Mouse (Mus musculus) lung, embryonic 14.5 days (tissue): Measurements from ENCODE around the gene Ubash3b. TPM values are rescaled to one million over a fixed set of nuclear protein-coding genes. Genes with fewer than 3 reads are reported as not detected.

Source experiments
- ATAC-seq: fragments of 200-750 bp; cut with Nextera tagmentation; 2 replicates; pipeline ENCODE4 v1.8.0; 2017; ENCODE audit warnings: mild to moderate bottlenecking, moderate TSS enrichment, moderate library complexity; ENCODE audit not compliant: insufficient read depth
- DNase-seq: peaks from one replicate; pipeline ENCODE4 v3.0.0-alpha.2; 2015
- H3K27ac ChIP-seq: fragments of 300-500 bp; sonication (generic); 2 replicates; pipeline ENCODE4 v1.5.1; 2014; ENCODE audit warnings: low read depth, mild to moderate bottlenecking, moderate library complexity
- H3K27me3 ChIP-seq: fragments of 300-500 bp; sonication (generic); 2 replicates; pipeline ENCODE4 v1.6.1; 2014; ENCODE audit warnings: low read length, control low read depth; ENCODE audit not compliant: insufficient read depth
- H3K36me3 ChIP-seq: fragments of 300-500 bp; sonication (generic); 2 replicates; pipeline ENCODE4 v1.6.1; 2014; ENCODE audit warnings: control low read depth; ENCODE audit not compliant: insufficient read depth
- H3K4me1 ChIP-seq: fragments of 300-500 bp; sonication (generic); 2 replicates; pipeline ENCODE4 v1.6.1; 2014; ENCODE audit warnings: antibody characterized with exemption, control low read depth; ENCODE audit not compliant: insufficient read depth
- H3K4me2 ChIP-seq: fragments of 300-500 bp; sonication (generic); 2 replicates; pipeline ENCODE4 v1.6.1; 2014; ENCODE audit warnings: mild to moderate bottlenecking
- H3K4me3 ChIP-seq: fragments of 300-500 bp; sonication (generic); 2 replicates; pipeline ENCODE4 v1.5.1; 2014; ENCODE audit warnings: low read depth, low read length
- H3K9ac ChIP-seq: fragments of 300-500 bp; sonication (generic); 2 replicates; pipeline ENCODE4 v1.6.1; 2014
- H3K9me3 ChIP-seq: fragments of 300-500 bp; sonication (generic); 2 replicates; pipeline ENCODE4 v1.6.1; 2016; ENCODE audit warnings: low read depth, low read length, control low read depth
- CTCF ChIP-seq: IDR thresholded peaks from 2 replicates; pipeline ENCODE4 v1.5.1; 2016; ENCODE audit warnings: antibody characterized with exemption, low read depth
- WGBS: fragments of 180-500 bp; shearing (Covaris S2); extraction: QIAGEN DNeasy Blood & Tissue Kit; methylation state at CpG from one replicate; pipeline ENCODE4 v1.1.7; 2014; 5-methylcytosine and 5-hydroxymethylcytosine counted together
- polyA plus RNA-seq: library from polyadenylated mRNA; unstranded; fragments of >200 nt; fragmentation: Nextera tagmentation; extraction: Ambion mirVana; gene quantifications from 2 replicates; pipeline ENCODE4 v1.2.1, GENCODE M21; 2014

Gene Ubash3b
- polyA plus RNA-seq, 1 experiment from 2014 or later = 8.0 TPM

DNA sequence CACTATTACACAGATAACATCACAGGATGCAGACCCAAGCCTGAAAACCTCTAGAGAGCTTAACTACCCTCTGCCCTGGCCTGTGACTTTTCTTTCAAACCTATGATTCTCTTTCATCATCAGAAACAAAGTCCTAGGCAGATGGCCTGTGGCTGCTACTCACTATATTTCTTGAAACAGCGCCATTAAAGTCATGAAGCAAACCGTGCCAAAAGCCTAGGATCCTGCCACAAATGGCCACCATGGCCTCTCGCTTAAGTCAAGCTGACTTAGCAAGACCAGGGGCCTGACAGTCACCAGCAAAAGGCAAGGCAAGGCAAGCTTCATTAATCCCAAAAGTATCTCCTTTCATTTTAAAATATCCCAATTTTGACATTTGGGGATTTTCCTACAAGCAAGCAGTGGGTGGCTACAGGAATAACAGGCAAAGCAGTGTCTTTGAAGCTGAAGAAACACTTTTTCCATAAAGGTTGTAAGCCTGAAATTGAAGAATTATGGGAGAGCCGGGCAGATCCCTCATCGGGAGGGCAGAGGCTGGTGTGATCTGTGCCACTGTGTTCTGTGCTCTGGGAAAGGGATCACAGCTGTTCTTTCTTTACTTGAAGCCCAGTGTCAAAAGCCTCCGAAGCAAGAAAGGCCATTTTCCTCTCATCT, 39.7 kb downstream of the Ubash3b start:
- Histone ChIP-seq H3K27me3 (no peaks in the 10 kb centered on the region), H3K4me1 (peaks cover 4% of the 10 kb centered on the region; the same call in 1 of the 2 replicates), H3K9ac (no peak overlapping the region), H3K4me2 (no peak overlapping the region), H3K36me3 (no peaks in the 10 kb centered on the region), H3K27ac (no peak overlapping the region), H3K4me3 (no peak overlapping the region), H3K9me3 (no peaks in the 10 kb centered on the region)
- ATAC-seq (no peak), DNase-seq (no peak)
- TF ChIP-seq CTCF = no peak
- WGBS = 77% methylated on average over 6 of the region's 6 CpGs

GRCm38 (mm10) chr9:41119958-41120357, 41.5 kb downstream of the Ubash3b start:
- H3K27ac ChIP-seq = no peak overlapping the region
- H3K9me3 ChIP-seq = no peaks in the 10 kb centered on the region
- no peak overlapping the region for H3K4me2 ChIP-seq
- DNase-seq = no peak
- no peak overlapping the region for H3K9ac ChIP-seq
- no peaks in the 10 kb centered on the region for H3K36me3 ChIP-seq
- 66% methylated on average over 6 of the region's 6 CpGs for WGBS
- H3K4me3 ChIP-seq = no peak overlapping the region
- no peak for ATAC-seq
- H3K4me1 ChIP-seq = peaks cover 4% of the 10 kb centered on the region; the same call in 1 of the 2 replicates
- no peaks in the 10 kb centered on the region for H3K27me3 ChIP-seq
- TF ChIP-seq CTCF = no peak

DNA sequence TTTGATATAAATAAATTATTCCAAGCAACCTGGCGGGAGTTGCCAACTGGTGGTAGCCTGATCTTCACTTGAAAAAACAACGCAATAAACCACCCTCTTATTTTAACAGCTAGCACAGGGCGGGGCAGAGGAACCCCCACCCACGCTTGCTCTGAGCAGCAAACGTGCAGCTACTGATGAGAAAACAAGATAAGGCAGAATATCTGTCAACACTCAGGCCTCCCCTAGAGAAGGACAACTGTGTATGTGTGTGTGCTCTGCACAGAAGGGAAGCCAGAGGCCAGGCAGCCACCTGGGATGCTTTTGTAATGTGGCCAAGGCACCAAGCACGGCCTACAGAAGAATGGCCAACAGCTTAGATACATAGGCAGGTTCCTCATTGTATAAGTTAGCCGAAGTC, 43.4 kb downstream of the Ubash3b start:
- DNase-seq = no peak
- Histone ChIP-seq H3K36me3 (no peaks in the 10 kb centered on the region), H3K27me3 (no peaks in the 10 kb centered on the region), H3K9ac (no peak overlapping the region), H3K4me2 (no peak overlapping the region), H3K9me3 (no peaks in the 10 kb centered on the region), H3K4me3 (no peak overlapping the region), H3K4me1 (peaks cover 4% of the 10 kb centered on the region; the same call in 1 of the 2 replicates), H3K27ac (no peak overlapping the region)
- WGBS = 38% methylated on average over 7 of the region's 7 CpGs
- no peak for TF ChIP-seq CTCF
- peak; percentile 44; the same call in 1 of the 2 replicates for ATAC-seq

GRCm38 (mm10) chr9:41116126-41116525, 45.4 kb downstream of the Ubash3b start:
- WGBS = 75% methylated on average over 12 of the region's 12 CpGs
- DNase-seq (no peak), ATAC-seq (no peak)
- no peaks in the 10 kb centered on the region for H3K9me3 ChIP-seq
- no peak overlapping the region for H3K4me2 ChIP-seq
- no peaks in the 10 kb centered on the region for H3K27me3 ChIP-seq
- H3K36me3 ChIP-seq = no peaks in the 10 kb centered on the region
- no peak overlapping the region for H3K27ac ChIP-seq
- H3K4me3 ChIP-seq = no peak overlapping the region
- peaks cover 4% of the 10 kb centered on the region; the same call in 1 of the 2 replicates for H3K4me1 ChIP-seq
- no peak for TF ChIP-seq CTCF
- H3K9ac ChIP-seq = no peak overlapping the region

DNA sequence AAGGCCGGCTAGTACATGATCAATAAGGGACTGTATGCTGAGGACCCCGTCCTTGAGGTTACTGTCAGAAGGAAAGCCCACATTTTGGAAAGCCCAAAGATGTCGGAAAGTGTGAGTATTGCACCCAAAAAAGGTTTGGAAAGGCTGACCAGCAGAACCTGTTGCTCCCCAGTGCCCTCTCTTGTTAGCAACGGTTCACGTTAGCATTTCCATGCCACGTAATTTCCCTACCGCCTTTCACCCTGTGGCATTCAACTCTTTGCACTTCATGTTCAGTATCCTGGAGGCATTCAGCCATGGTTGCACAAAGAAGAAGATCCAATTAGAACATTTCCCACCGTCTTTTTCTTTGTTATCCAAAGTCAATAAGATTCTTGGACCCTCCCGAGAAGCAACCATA, 47.1 kb downstream of the Ubash3b start:
- ATAC-seq (no peak), DNase-seq (no peak)
- Histone ChIP-seq H3K4me3 (no peak overlapping the region), H3K27ac (no peak overlapping the region), H3K27me3 (no peaks in the 10 kb centered on the region), H3K36me3 (no peaks in the 10 kb centered on the region), H3K9ac (no peak overlapping the region), H3K4me2 (no peak overlapping the region), H3K9me3 (no peaks in the 10 kb centered on the region), H3K4me1 (peaks cover 4% of the 10 kb centered on the region; the same call in 1 of the 2 replicates)
- WGBS = 94% methylated on average over 9 of the region's 9 CpGs
- no peak for TF ChIP-seq CTCF

DNA sequence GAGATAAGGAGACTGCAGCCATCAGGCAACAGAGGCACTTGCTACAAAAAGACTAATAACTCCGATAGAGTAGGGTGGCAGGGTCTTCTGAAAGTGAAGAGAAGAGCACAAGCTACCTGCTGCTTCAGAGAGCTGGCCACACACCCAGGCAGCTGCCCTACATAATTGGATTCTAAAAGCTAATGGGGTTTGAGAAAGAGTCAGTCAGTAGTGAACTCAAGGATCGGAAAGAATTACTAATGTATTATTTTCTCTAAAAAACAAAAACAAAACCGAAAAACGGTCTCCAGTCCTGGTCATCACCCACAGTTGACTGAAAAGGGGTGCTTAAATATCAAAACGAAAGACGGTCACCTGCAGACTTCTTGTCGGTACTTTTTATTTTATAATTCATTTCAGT, 51.7 kb downstream of the Ubash3b start:
- Histone ChIP-seq H3K36me3 (no peaks in the 10 kb centered on the region), H3K9me3 (no peaks in the 10 kb centered on the region), H3K4me1 (peaks cover 21% of the 10 kb centered on the region), H3K4me2 (no peak overlapping the region), H3K4me3 (no peak overlapping the region), H3K27me3 (no peaks in the 10 kb centered on the region), H3K9ac (no peak overlapping the region), H3K27ac (no peak overlapping the region)
- ATAC-seq = no peak
- DNase-seq = no peak
- no peak for TF ChIP-seq CTCF
- 80% methylated on average over 7 of the region's 7 CpGs for WGBS

DNA sequence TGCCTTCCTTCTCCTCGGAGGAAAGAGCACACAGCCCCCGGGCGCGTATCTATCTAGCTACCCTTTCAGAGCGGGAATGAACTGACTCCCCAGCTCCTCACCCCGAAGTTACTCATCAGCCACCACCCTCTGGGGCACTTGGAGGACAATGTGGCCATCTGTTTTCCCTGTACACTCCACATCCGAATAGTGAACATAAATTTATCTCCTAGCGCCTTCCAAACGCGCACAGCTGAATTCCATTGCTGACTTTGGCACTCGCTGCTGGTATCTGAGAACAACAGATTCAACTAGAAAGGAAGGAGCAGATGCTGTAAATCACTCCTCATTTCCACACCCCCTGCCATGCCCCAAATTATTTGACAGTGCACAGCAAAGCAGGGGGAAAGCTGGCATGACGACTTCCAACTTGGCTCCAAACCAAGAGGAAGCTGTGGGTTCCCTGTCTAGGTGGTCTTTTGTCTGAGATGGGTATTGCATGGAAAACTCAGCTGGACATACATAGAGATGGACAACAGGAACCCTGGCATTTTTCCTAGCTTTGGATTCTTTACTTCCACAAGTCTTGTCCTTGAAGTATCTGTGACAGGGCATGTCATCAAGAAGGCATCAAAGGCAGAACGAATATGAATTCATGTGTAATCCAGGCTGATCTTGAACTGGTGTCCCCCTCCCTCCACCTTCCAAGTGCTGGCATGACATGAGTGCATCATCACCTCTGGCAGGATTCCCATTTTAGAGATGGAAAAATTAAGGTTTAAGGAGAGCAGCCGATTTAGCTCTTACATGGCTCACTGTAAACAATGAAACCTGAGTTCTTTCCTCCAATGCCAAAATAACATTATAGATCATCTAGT, 52.9 kb downstream of the Ubash3b start:
- peak; percentile 88 for DNase-seq
- peaks cover 21% of the 10 kb centered on the region for H3K4me1 ChIP-seq
- H3K27me3 ChIP-seq = no peaks in the 10 kb centered on the region
- no peak for TF ChIP-seq CTCF
- peak overlapping the region; percentile 25; the same call in 1 of the 2 replicates for H3K4me2 ChIP-seq
- WGBS = 23% methylated on average over 14 of the region's 14 CpGs
- H3K27ac ChIP-seq = peak overlapping the region; percentile 31; the same call in 1 of the 2 replicates
- no peaks in the 10 kb centered on the region for H3K36me3 ChIP-seq
- peak; percentile 80 for ATAC-seq
- H3K9ac ChIP-seq = no peak overlapping the region
- no peak overlapping the region for H3K4me3 ChIP-seq
- no peaks in the 10 kb centered on the region for H3K9me3 ChIP-seq
